Mouse (Mus musculus): ENCODE data around the gene Capn1. TPM values are rescaled to one million over a fixed set of nuclear protein-coding genes. Genes with fewer than 3 reads are reported as not detected.

Capn1 gene
- total RNA-seq, 2 experiments from 2014 or later = 27.9 to 28.1 TPM

- no peak for DNase-seq (ENCODE audit: low spot score in 2 of 2)
Measured at GRCm38 (mm10) chr19:5954031-5954710, 61.5 kb downstream of the Capn1 start.

- DNase-seq (ENCODE audit: low spot score in 2 of 2) = no peak
Measured at GRCm38 (mm10) chr19:5953201-5953770, 62.4 kb downstream of the Capn1 start.

- DNase-seq (ENCODE audit: low spot score in 2 of 2) = no peak
Measured at GRCm38 (mm10) chr19:5952071-5952691, 63.5 kb downstream of the Capn1 start.

- DNase-seq (ENCODE audit: low spot score in 2 of 2) = no peak
Measured at GRCm38 (mm10) chr19:5951631-5952030, 64.1 kb downstream of the Capn1 start.

- no peak for DNase-seq (ENCODE audit: low spot score in 2 of 2)
Measured at GRCm38 (mm10) chr19:5950218-5950617, 65.5 kb downstream of the Capn1 start.

GRCm38 (mm10) chr19:5945891-5946290, 69.8 kb downstream of the Capn1 start:
- no peak for DNase-seq (ENCODE audit: low spot score in 2 of 2)

GRCm38 (mm10) chr19:5945027-5945426, 70.7 kb downstream of the Capn1 start:
- no peak for DNase-seq (ENCODE audit: low spot score in 2 of 2)

- DNase-seq (ENCODE audit: low spot score in 2 of 2) = no peak
Measured at GRCm38 (mm10) chr19:5944145-5944544, 71.6 kb downstream of the Capn1 start.

- DNase-seq (ENCODE audit: low spot score in 2 of 2) = no peak
Measured at GRCm38 (mm10) chr19:5943404-5943803, 72.3 kb downstream of the Capn1 start.

- no peak for DNase-seq (ENCODE audit: low spot score in 2 of 2)
Measured at GRCm38 (mm10) chr19:5942581-5942980, 73.1 kb downstream of the Capn1 start.

GRCm38 (mm10) chr19:5940656-5941055, 75.0 kb downstream of the Capn1 start:
- no peak for DNase-seq (ENCODE audit: low spot score in 2 of 2)

- no peak for DNase-seq (ENCODE audit: low spot score in 2 of 2)
Measured at GRCm38 (mm10) chr19:5940173-5940572, 75.5 kb downstream of the Capn1 start.

GRCm38 (mm10) chr19:5939715-5940114, 76.0 kb downstream of the Capn1 start:
- no peak for DNase-seq (ENCODE audit: low spot score in 2 of 2)

Small RNAs within 50 kb of the gene (microRNA-seq; reads per million reads assigned to microRNA genes)
- 5.2 to 5.3 reads per million in 2 experiments for gene Mir6988

Other genes with a start within 250 kb of the Capn1 start
- 10 to 100 TPM; 90.8 to 93.4 TPM for gene Scyl1, start 244.5 kb downstream of the Capn1 start, total RNA-seq (2021)
- gene Frmd8, start 140.6 kb downstream of the Capn1 start, total RNA-seq (2021) = 10 to 100 TPM; 13.5 to 13.6 TPM
- 1 to 10 TPM; 2.3 to 3.2 TPM for gene Slc25a45, start 138.1 kb downstream of the Capn1 start, total RNA-seq (2021)
- 1 to 10 TPM; 4.1 to 4.2 TPM for gene Tigd3, start 121.7 kb downstream of the Capn1 start, total RNA-seq (2021)
- gene Dpf2, start 102.9 kb downstream of the Capn1 start, total RNA-seq (2021) = 100 to 1,000 TPM in 1 of 2 experiments, 10 to 100 TPM in 1; 90.1 to 102 TPM
- gene Cdc42ep2, start 91.1 kb downstream of the Capn1 start, total RNA-seq (2021) = 1 to 10 TPM; 4.7 to 5.4 TPM
- gene Pola2, start 51.7 kb downstream of the Capn1 start, total RNA-seq (2021) = 1 to 10 TPM; 4.9 to 5.0 TPM
- gene Slc22a20, start 29.8 kb downstream of the Capn1 start, total RNA-seq (2021) = not detected
- 10 to 100 TPM; 41.3 to 41.6 TPM for gene Syvn1, start 30.7 kb upstream of the Capn1 start, total RNA-seq (2021)
- 10 to 100 TPM; 42.5 to 51.3 TPM for gene Mrpl49, start 41.9 kb upstream of the Capn1 start, total RNA-seq (2021)
- 100 to 1,000 TPM; 717 to 762 TPM for gene Fau, start 41.9 kb upstream of the Capn1 start, total RNA-seq (2021)
- 10 to 100 TPM; 32.2 to 35.0 TPM for gene Znhit2, start 45.3 kb upstream of the Capn1 start, total RNA-seq (2021)
- gene Tm7sf2, start 52.5 kb upstream of the Capn1 start, total RNA-seq (2021) = 10 to 100 TPM; 25.1 to 25.2 TPM
- 10 to 100 TPM; 78.5 to 94.4 TPM for gene Vps51, start 61.3 kb upstream of the Capn1 start, total RNA-seq (2021)
- not detected for gene Tmem262, start 64.1 kb upstream of the Capn1 start, total RNA-seq (2021)
- under 1 TPM; 0.54 to 0.60 TPM for gene Gm28374, start 66.4 kb upstream of the Capn1 start, total RNA-seq (2021)
- 10 to 100 TPM; 38.6 to 42.1 TPM for gene Zfpl1, start 69.1 kb upstream of the Capn1 start, total RNA-seq (2021)
- under 1 TPM in 1 of 2 experiments, not detected in 1; 0.26 TPM for gene Cdca5, start 69.1 kb upstream of the Capn1 start, total RNA-seq (2021)
- gene AC131692.1, start 78.5 kb upstream of the Capn1 start, total RNA-seq (2021) = not detected
- gene Naaladl1, start 89.9 kb upstream of the Capn1 start, total RNA-seq (2021) = under 1 TPM; 0.14 to 0.21 TPM
- 10 to 100 TPM; 17.8 to 19.0 TPM for gene Sac3d1, start 102.8 kb upstream of the Capn1 start, total RNA-seq (2021)
- gene Snx15, start 112.4 kb upstream of the Capn1 start, total RNA-seq (2021) = 10 to 100 TPM; 41.6 to 44.8 TPM
- gene Batf2, start 125.1 kb upstream of the Capn1 start, total RNA-seq (2021) = 1 to 10 TPM in 1 of 2 experiments, under 1 TPM in 1; 0.51 to 1.2 TPM
- gene Arl2, start 125.7 kb upstream of the Capn1 start, total RNA-seq (2021) = 10 to 100 TPM; 82.9 to 92.9 TPM
- gene Majin, start 168.5 kb upstream of the Capn1 start, total RNA-seq (2021) = under 1 TPM in 1 of 2 experiments, not detected in 1; 0.37 TPM
- gene Gpha2, start 210.5 kb upstream of the Capn1 start, total RNA-seq (2021) = not detected
- gene Ppp2r5b, start 220.0 kb upstream of the Capn1 start, total RNA-seq (2021) = 100 to 1,000 TPM; 152 to 158 TPM
- 10 to 100 TPM; 31.5 to 33.9 TPM for gene Atg2a, start 225.8 kb upstream of the Capn1 start, total RNA-seq (2021)